Mouse (Mus musculus) left cerebral cortex, adult 2 months (tissue): Measurements from ENCODE around the gene Wdr25. TPM values are rescaled to one million over a fixed set of nuclear protein-coding genes. Genes with fewer than 3 reads are reported as not detected.

Source experiments
- DNase-seq, 2 experiments: peaks; one replicate each; pipeline ENCODE4 v3.0.0; 2021 to 2022; ENCODE audit warnings: low spot score in 2 of 2, mixed read lengths in 1 of 2; ENCODE audit errors: extremely low spot score in 1 of 2
- H3K27ac ChIP-seq: fragments of 200-600 bp; 2 replicates; pipeline ENCODE4 v1.8.1; 2022
- H3K4me3 ChIP-seq: fragments of 200-600 bp; 2 replicates; pipeline ENCODE4 v1.8.1; 2022
- CTCF ChIP-seq: fragments of 200-600 bp; IDR thresholded peaks from 2 replicates; pipeline ENCODE4 v1.8.1; 2022; ENCODE audit warnings: antibody characterized with exemption, mild to moderate bottlenecking, moderate library complexity
- intact Hi-C: fragments of 180-260 bp; cut with DNase I; formaldehyde crosslinking; loops from one replicate; pipeline ENCODE4 v1.15.1; 2025
- total RNA-seq, 2 experiments: library from RNA; stranded (reverse); gene quantifications; 2 replicates each; pipeline ENCODE4 v1.2.3; 2021

Wdr25 gene
- total RNA-seq, 2 experiments from 2014 or later, result 10.2 to 13.4 TPM

GRCm38 (mm10) chr12:108869575-108869974, 23.9 kb upstream of the Wdr25 start:
- DNase-seq, result no peak
- Histone ChIP-seq H3K4me3 (no peak overlapping the region), H3K27ac (no peak overlapping the region)
- intact Hi-C loops, result no loop called here
- peak; percentile 32 for TF ChIP-seq CTCF

- no peak for TF ChIP-seq CTCF
- intact Hi-C loops, result no loop called here
- Histone ChIP-seq H3K27ac (no peak overlapping the region), H3K4me3 (no peak overlapping the region)
- no peak for DNase-seq
Measured at GRCm38 (mm10) chr12:108873122-108873521, 20.3 kb upstream of the Wdr25 start.

DNA sequence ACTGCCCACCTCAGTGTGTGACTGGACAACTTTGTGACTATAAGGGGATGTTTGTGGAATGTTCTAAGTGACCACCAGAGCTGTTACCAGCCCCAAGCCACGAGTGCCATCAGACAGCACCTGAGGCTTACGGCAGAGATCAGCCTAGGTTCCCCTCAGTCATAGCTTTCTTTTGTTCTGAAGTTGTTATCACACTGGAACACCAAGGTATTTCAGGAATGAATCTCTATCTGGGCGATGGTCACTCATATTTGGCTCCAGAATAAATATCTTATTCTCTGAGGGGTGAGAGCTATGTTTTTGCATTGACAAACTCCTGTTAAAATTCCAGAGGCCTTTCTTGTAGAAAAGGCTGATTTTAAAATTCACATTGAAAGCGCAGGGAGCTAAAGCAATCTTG, 14.3 kb upstream of the Wdr25 start:
- no peak overlapping the region for H3K4me3 ChIP-seq
- intact Hi-C loops, result no loop called here
- DNase-seq, result no peak
- TF ChIP-seq CTCF, result no peak
- H3K27ac ChIP-seq, result no peak overlapping the region

GRCm38 (mm10) chr12:108880606-108881005, 12.8 kb upstream of the Wdr25 start:
- Histone ChIP-seq H3K27ac (no peak overlapping the region), H3K4me3 (no peak overlapping the region)
- intact Hi-C loops, result no loop called here
- no peak for DNase-seq
- TF ChIP-seq CTCF, result no peak

GRCm38 (mm10) chr12:108881192-108881591, 12.2 kb upstream of the Wdr25 start:
- no peak overlapping the region for H3K27ac ChIP-seq
- TF ChIP-seq CTCF, result no peak
- no peak for DNase-seq
- intact Hi-C loops, result no loop called here
- H3K4me3 ChIP-seq, result no peak overlapping the region

- Histone ChIP-seq H3K27ac (no peak overlapping the region), H3K4me3 (no peak overlapping the region)
- DNase-seq, result no peak
- TF ChIP-seq CTCF, result no peak
- intact Hi-C loops, result no loop called here
Measured at GRCm38 (mm10) chr12:108882776-108883175, 10.7 kb upstream of the Wdr25 start.

- DNase-seq, result no peak
- intact Hi-C loops, result no loop called here
- no peak for TF ChIP-seq CTCF
- Histone ChIP-seq H3K4me3 (no peak overlapping the region), H3K27ac (no peak overlapping the region)
Measured at GRCm38 (mm10) chr12:108885906-108886305, 7.5 kb upstream of the Wdr25 start.

DNA sequence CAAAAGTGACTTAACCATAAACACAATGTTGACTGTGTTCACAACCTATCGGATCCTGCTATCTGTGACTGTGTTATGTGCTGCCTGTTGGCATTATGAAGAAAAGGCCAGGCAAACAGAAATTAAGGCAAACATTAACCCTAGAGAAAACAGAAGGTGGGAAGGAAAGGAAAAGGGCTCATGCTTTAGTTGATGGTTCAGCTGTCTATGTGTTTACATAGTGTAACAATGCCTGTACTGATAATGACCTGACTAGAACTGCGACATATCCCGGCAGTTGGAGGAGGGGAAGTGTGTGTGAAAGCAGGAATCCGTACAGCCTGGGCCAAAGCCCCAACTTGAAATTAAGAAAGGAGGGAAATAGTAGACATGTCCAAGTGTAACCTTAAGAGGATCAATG, 6.4 kb upstream of the Wdr25 start:
- no peak overlapping the region for H3K27ac ChIP-seq
- no peak for TF ChIP-seq CTCF
- H3K4me3 ChIP-seq, result no peak overlapping the region
- no peak for DNase-seq
- intact Hi-C loops, result no loop called here

GRCm38 (mm10) chr12:108888632-108889031, 4.8 kb upstream of the Wdr25 start:
- intact Hi-C loops, result no loop called here
- no peak for TF ChIP-seq CTCF
- H3K27ac ChIP-seq, result no peak overlapping the region
- DNase-seq, result no peak
- no peak overlapping the region for H3K4me3 ChIP-seq

DNA sequence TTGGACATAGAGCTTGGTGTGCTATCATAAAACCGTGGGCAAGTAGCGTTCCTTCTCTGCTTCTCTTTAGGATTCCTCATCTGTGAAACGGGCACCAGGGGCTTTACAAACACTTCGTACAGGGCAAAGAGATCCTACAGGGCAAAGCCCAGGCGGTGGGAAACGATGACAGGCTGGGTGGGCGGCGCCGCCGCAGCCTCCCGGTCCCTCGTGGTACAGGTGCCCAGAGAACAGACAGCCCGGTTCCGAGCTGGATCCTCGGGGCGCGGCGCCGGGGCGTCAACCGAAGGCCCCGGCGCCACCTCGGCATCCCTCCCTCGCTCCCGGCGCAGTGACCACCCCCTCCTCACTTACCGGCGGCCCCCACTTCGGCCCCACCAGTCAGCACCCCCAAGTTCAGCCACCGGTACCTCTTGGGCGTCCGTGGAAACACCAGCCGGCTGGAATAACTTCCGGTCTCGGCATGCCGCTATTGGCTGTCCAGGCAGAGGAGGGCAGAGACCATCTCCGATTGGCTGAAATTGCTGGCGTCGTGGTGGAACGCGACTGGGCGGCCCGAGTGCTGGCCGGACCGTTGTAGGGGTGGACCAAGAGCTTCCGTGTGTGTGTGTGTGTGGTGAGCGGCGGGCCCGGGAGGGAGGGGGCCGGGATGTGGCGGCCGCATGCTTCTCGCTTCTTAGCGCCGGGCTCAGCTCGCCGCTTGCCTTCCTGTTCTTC, 442 bp downstream of the Wdr25 start, which contains the start of gene Wars:
Gene Wars (minus strand): TSS at position 460 of the 717 bp plus-strand sequence.
- TF ChIP-seq CTCF, result no peak
- peak; percentile 93 to 94 for DNase-seq
- intact Hi-C loops, result loop anchor here (5.0 kb wide), 2 partner anchors 82 to 102 kb away; partner anchors contain the start of gene Yy1
- Histone ChIP-seq H3K27ac (peak within 1 kb of the TSS; percentile 83), H3K4me3 (peak within 1 kb of the TSS; percentile 75)

- no peak for TF ChIP-seq CTCF
- DNase-seq, result no peak
- Histone ChIP-seq H3K27ac (peak overlapping the region; percentile 83), H3K4me3 (peak overlapping the region; percentile 75)
- intact Hi-C loops, result loop anchor here (5.0 kb wide), 2 partner anchors 82 to 102 kb away; partner anchors contain the start of gene Yy1
Measured at GRCm38 (mm10) chr12:108894432-108894816, 993 bp downstream of the Wdr25 start.

DNA sequence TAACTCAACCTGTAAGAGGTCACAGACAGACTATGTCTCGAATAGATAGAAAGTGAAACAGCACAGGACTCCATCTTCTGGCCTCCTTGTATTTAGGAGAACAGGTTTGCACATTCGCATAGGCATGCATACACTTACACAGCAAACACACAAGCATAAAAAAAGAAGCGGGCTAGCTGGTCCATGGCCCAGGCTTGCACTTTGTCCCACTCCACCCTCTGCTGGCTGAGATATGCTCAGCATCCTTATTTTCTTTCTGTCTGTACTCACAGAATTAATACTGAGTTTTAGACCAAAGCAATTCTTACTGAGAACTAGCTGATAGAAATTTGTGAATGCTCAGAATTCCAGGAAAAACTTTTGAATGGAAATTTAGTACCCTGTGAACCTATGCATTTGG, 2.6 kb downstream of the Wdr25 start:
- peak; percentile 43 for TF ChIP-seq CTCF
- H3K4me3 ChIP-seq, result no peak overlapping the region
- intact Hi-C loops, result no loop called here
- no peak for DNase-seq
- no peak overlapping the region for H3K27ac ChIP-seq

GRCm38 (mm10) chr12:108901346-108901745, 7.9 kb downstream of the Wdr25 start:
- intact Hi-C loops, result loop anchor here (5.0 to 10.0 kb wide), 5 partner anchors 536 to 1476 kb away; no protein-coding TSS in a partner anchor
- Histone ChIP-seq H3K4me3 (no peak overlapping the region), H3K27ac (no peak overlapping the region)
- TF ChIP-seq CTCF, result no peak
- DNase-seq, result no peak
